Mouse (Mus musculus): ENCODE measurements around the gene Uba52. TPM values are rescaled to one million over a fixed set of nuclear protein-coding genes. Genes with fewer than 3 reads are reported as not detected.

The Uba52 gene
- total RNA-seq, 2 experiments from 2014 or later = 777 to 924 TPM

DNA sequence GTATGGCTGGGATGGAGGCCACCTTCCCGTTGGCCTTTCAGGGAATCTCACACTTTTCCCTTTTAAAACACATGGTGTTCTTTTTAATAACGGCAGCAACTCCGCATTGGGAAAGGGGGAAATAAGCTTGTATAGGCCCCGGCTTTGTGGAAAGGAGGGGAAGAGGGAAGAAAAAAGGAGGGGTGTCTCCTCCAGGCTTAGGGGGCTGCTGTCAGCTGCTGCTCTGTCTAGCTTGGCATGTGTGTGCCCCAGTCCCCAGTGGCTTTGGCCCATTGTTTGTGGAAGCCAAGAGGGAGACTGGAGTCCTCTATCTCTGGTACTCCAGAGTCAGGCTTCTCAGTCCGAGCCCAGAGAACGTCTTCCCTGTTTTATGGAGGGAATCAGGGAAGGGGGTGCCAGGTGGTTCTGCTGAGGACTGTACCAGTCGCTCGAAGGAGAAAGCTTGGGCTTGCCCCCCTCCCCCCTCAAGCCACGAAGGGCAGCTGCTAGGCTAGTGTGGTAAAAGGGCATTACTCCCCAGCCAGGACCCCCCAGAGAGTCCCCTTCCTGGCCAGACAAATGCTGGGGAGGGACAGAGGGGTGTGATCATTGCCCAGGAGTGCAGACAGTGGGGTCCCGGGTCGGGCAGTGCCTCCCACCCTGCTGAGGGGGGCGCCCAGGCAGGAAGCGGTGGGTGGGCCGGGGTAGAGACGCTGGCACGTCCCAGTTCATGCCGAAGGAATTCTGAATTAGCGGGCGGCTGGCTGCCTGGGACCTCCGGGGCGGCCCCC lies 15.4 kb downstream of the Uba52 start:
- Histone ChIP-seq H3K4me3 (peak overlapping the region; percentile 6), H3K27ac (no peak overlapping the region)
- TF ChIP-seq CTCF (IDR thresholded peaks at IDR 0.05) = no peak

DNA sequence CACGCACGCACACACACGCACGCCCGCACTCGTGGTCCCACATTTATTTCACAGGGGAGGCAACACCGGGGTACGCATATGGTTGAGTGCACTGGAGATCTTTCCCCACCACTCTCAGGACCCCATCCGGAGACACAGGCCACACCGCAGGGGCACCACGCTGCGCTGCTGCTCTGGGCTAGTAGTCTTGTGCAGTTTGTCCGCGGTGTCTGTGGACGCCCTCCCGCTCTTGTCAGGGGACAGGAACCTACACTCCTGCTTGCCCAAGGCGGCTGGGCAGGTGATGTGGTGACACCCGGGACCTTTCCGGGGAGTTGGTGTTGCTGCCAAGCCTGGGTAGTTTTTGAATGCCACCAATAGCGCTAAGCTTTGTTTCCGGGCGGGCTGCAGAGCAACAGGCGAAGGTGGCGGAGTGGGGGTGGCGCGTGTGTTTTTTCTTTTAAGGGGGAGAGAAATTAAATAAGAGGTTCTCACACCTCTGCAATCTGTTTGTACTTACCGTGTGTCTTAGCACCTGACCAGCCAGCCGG lies 16.1 kb downstream of the Uba52 start:
- intact Hi-C loops (cut with DNase I) = no loop called here
- Histone ChIP-seq H3K27ac (no peak overlapping the region), H3K4me3 (peak overlapping the region; percentile 34; the same call in 1 of the 2 replicates)
- DNase-seq = no peak
- TF ChIP-seq CTCF (IDR thresholded peaks at IDR 0.05) = no peak

More for the DNA sequence above, 15.4 kb downstream of the Uba52 start:
- no peak for DNase-seq
- intact Hi-C loops (cut with DNase I) = no loop called here

DNA sequence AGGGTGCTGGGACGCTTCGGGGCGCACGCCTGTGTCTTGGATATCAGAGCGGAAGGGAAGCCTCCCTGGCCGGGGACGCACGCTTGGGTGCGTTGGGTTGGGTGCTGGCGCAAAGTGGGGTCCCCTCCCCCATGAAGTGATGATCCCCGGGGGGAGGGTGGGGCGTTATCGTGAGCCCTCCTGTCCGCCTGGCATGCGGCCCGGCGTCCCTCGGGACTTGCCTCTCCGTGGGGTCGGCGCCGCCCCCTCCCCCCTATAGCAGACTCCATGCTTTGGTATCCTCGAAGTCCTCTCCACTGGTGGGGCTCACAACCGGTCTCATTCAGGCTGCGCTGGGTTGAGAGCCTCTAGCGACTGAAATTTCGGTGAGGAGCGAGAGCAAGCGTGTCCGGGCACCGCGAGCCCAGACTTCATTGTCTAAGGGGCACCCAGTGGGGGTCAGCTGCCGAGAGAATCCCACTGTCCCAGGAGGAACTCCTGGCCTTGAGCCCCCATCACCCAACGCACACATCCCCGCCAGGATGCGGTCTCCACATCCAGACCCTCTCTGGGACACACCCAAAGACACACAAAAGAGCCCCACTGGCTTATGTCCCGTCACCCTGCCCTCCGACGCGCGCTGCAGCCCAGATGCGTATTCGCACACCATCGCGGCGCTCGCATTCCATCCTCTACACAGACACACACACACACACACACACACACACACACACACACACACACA lies 16.7 kb downstream of the Uba52 start:
- Histone ChIP-seq H3K4me3 (peak overlapping the region; percentile 76), H3K27ac (peak overlapping the region; percentile 31; the same call in 1 of the 2 replicates)
- DNase-seq = no peak
- intact Hi-C loops (cut with DNase I) = loop anchor here (2.0 kb wide), 1 partner anchor 79 kb away; no protein-coding TSS in a partner anchor
- TF ChIP-seq CTCF (IDR thresholded peaks at IDR 0.05) = no peak

DNA sequence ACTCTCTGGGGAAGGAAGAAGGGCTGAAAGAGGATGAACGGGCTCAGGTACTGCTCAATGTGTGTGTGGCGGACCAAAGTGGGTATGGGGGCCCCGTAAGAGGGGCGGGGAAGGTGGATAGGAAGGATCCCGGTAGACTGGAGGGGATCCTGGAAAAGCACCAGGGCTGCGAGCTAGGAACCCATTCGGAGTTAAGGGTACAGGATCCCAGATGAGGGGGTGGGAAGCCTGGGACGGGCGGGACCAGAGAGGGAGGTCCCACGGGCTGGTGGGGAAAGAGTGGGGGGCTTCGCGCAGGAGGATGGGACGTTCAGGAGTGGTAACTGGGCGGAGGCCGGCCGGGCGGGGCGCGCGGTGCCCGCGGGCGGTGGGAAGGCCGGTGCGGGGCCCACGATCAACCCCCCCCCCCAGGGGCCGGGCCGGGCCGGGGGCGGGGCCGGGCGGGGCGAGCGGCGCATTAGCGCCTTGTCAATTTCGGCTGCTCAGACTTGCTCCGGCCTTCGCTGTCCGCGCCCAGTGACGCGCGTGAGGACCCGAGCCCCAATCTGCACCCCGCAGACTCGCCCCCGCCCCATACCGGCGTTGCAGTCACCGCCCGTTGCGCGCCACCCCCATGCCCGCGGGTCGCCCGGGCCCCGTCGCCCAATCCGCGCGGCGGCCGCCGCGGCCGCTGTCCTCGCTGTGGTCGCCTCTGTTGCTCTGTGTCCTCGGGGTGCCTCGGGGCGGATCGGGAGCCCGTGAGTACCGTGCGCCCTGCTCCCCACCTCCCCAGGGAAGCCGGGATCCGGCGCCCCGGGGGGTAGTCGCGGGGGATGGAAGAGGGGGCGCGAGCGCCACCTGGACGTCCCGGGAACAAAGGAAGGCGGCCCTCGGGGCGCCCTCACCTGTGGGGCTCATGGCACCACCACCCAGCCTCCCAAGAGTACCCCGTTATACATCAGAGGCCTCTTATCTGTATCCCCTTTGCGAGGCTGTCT lies 17.6 kb downstream of the Uba52 start, which contains the start of gene Crlf1:
Gene Crlf1 (plus strand): TSS at position 495 of the 977 bp plus-strand sequence.
- Histone ChIP-seq H3K27ac (peak within 1 kb of the TSS; percentile 31; the same call in 1 of the 2 replicates), H3K4me3 (peak within 1 kb of the TSS; percentile 76)
- peak; percentile 51 for DNase-seq
- intact Hi-C loops (cut with DNase I) = loop anchor here (2.0 kb wide), 1 partner anchor 78 kb away; no protein-coding TSS in a partner anchor
- TF ChIP-seq CTCF (IDR thresholded peaks at IDR 0.05) = no peak

DNA sequence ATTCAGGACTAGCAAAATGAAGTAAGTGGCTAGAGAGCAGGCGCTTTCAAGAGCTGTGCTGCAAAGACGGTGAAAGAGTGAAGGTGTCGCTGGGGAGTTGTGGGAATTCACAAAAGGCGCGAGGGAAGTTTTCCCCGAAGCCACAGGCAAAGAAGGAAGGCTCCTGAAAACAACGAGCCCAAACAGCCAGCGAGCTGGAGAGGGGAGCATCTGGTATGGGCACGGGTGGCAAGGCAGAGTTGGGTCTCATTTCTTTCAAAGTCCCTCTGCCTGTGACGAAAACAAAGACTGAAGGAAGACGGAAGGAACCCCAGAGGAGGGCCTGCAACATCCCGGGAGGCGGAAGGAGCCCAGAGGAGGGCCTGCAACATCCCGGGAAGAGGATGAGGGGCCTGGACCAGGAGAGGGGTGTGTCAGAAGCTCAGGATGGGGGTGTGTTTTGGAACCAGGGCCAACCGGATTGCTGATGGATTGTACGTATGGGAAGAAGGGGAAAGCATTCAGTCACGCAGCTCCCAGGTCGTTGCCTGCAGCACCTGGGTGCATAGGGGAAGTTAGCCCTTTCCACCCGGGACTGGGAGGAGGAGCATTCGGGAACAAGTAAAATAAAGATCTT lies 19.6 kb downstream of the Uba52 start:
- intact Hi-C loops (cut with DNase I) = no loop called here
- H3K27ac ChIP-seq = no peak overlapping the region
- no peak for TF ChIP-seq CTCF (IDR thresholded peaks at IDR 0.05)
- no peak for DNase-seq
- H3K4me3 ChIP-seq = no peak overlapping the region

DNA sequence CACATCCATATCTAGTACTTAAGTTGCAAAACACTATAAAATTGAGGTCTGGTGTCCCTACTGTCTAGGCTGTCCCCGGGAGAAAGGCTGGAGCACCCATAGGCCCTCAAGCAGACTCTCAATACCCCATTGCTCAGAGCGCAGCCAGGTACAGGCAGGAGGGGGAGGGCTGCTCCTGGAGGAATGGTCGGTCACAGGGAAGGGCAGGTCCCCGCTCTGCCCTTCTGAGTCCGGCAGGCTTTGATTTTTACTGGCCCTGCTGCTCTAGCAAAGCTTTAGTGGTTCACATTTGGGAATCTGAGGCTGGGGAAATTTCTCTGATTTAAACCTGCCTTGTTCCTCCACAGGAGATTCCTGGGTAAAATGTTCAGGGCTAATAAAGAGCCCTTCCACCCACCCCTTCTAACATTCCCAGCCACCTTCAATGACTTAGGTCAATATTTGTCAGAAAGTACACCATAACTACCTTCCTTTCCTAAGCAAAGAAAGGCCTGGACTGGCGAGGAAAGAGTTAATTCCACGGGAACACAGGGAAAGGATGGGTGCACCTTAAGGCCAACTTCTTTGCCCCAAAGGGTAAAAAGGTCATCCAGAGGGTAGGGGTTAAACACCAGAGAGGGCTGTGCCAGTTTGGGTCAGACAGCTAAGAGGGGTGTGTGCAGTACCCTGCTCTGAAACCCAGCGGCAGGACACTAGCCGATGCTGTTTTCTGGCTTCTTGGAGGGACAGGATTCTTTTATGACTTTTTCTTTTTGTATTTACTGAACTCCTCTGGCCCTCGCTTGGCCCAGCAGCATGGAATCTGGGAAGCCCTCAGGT lies 20.3 kb downstream of the Uba52 start:
- H3K27ac ChIP-seq = no peak overlapping the region
- no peak overlapping the region for H3K4me3 ChIP-seq
- no peak for TF ChIP-seq CTCF (IDR thresholded peaks at IDR 0.05)
- no peak for DNase-seq
- intact Hi-C loops (cut with DNase I) = no loop called here

DNA sequence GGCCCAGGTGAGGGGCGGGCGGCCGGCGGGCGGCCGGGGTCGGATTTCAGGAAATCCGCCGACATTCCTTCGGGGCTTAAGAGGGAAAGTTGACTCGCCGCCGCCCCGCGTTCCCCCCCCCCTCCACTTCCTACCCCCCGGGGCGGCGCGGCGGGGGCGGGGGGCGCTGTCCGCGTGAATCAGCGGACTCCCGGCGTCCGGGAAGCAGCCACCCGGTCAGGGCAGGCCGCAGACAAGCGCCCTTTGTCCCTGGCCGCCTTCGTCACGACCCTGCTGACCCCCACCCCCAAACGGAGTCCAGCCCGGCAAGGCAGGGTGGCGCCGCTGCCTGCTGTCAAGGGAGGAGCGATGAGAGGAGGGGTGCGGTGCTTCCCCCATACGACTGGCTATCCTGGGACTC lies 21.0 kb downstream of the Uba52 start:
- Histone ChIP-seq H3K27ac (no peak overlapping the region), H3K4me3 (peak overlapping the region; percentile 69)
- intact Hi-C loops (cut with DNase I) = no loop called here
- no peak for TF ChIP-seq CTCF (IDR thresholded peaks at IDR 0.05)
- DNase-seq = no peak

DNA sequence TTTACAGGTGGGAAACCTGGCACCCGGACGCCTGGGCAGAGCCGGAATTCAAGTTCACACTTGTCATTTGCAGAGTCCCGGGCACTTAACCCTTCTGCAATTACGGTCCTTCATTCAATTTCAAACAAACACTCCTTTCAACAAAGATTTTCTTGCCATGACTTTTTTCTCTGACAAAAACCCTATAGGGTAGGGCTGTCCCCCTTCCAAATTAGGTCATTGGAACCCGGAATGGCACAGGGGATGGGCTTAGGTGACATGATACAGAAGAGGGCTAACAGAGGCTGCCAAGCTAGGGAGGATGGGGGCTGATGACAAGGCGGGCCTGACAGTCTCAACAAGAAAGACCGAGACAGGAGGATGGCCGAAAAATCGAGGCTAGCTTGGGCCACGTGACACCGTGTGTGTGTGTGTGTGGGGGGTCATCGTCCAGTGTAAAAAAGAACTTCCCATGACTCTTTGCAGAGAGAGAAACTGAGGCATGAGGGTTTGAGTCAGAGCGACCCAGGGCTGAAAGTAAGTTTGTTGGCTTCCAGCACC lies 21.6 kb downstream of the Uba52 start:
- intact Hi-C loops (cut with DNase I) = no loop called here
- no peak for DNase-seq
- no peak overlapping the region for H3K27ac ChIP-seq
- no peak for TF ChIP-seq CTCF (IDR thresholded peaks at IDR 0.05)
- H3K4me3 ChIP-seq = peak overlapping the region; percentile 69

DNA sequence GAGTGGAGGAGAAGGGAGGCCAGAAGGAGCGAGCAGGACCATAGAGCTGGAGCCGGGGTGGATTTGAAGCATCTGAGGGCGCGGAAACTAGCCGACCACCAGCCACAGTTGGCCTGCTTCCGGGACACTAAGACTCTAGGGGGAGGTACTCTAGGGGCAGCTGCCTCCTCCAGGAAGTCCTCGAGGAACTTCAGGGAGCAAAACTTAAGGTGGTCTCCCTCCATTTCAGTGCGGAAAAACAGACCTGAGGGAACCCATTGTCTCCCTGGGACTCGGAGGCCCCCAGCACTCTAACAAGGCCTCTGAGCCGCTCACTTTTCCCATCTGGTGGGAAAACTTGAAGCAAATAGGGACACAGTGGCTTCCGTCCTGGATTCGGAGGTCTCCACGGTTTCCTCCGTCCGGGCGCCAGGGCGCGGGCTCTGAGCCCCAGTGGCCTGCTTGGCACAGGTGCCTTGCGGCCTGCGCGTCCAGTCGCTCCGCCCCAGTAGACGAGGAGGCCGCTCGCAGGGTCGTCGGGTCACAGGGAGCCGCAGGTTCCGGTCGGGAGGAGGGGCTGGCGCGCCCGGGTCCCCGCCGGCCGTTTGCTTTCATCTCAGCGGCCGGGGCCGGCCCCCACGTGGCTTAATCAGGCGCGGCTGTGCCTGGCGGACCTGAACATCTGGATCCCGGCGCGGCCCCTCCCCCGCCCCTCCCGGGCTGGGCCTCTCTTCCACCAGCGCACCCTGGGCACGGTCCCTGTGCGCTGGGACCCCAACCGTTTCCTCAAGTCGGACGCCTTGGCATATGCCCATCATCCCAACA lies 22.4 kb downstream of the Uba52 start:
- TF ChIP-seq CTCF (IDR thresholded peaks at IDR 0.05) = no peak
- DNase-seq = no peak
- intact Hi-C loops (cut with DNase I) = no loop called here
- H3K4me3 ChIP-seq = peak overlapping the region; percentile 63
- H3K27ac ChIP-seq = no peak overlapping the region
